Mouse (Mus musculus) thymus, adult 2 months (tissue): ENCODE results near the gene Mcm9. TPM values are rescaled to one million over a fixed set of nuclear protein-coding genes. Genes with fewer than 3 reads are reported as not detected.

Experiments
- DNase-seq: peaks from one replicate; pipeline ENCODE4 v3.0.0; 2021
- H3K27ac ChIP-seq: fragments of 200-500 bp; 2 replicates; pipeline ENCODE4 v1.5.1; 2012; ENCODE audit warnings: low read length, control low read depth; ENCODE audit not compliant: control insufficient read depth, insufficient read depth
- H3K27me3 ChIP-seq: fragments of 200-500 bp; 2 replicates; pipeline ENCODE4 v1.6.1; 2012; ENCODE audit warnings: mild to moderate bottlenecking, low read length, moderate library complexity, mixed read lengths; ENCODE audit not compliant: control insufficient read depth, insufficient read depth
- H3K36me3 ChIP-seq: fragments of 200-500 bp; 2 replicates; pipeline ENCODE4 v1.6.1; 2012; ENCODE audit warnings: mild to moderate bottlenecking, low read length, moderate library complexity; ENCODE audit not compliant: control insufficient read depth, insufficient read depth
- H3K4me1 ChIP-seq: fragments of 200-500 bp; replicated peaks from 2 replicates; pipeline ENCODE4 v1.6.1; 2012; ENCODE audit warnings: low read length; ENCODE audit not compliant: control insufficient read depth, insufficient read depth
- H3K4me3 ChIP-seq: fragments of 200-500 bp; 2 replicates; pipeline ENCODE4 v1.5.1; 2012; ENCODE audit warnings: mild to moderate bottlenecking, low read length, control low read depth, moderate library complexity; ENCODE audit not compliant: control insufficient read depth, insufficient read depth
- CTCF ChIP-seq: fragments of 200-500 bp; IDR thresholded peaks from 2 replicates; pipeline ENCODE4 v1.5.1; 2012; ENCODE audit warnings: mild to moderate bottlenecking, control low read depth, low read length, moderate library complexity, borderline replicate concordance; ENCODE audit not compliant: control insufficient read depth, poor library complexity, insufficient read depth; ENCODE audit errors: extremely low read depth
- POLR2A ChIP-seq: fragments of 200-500 bp; IDR thresholded peaks from 2 replicates; pipeline ENCODE4 v1.6.1; 2012; ENCODE audit warnings: mild to moderate bottlenecking, low read length, control low read depth, moderate library complexity; ENCODE audit not compliant: control insufficient read depth, poor library complexity, insufficient read depth; ENCODE audit errors: extremely low read depth
- WGBS: fragments of 180-500 bp; shearing (Covaris S2); methylation state at CpG from one replicate; pipeline ENCODE4 v1.1.7; 2018; 5-methylcytosine and 5-hydroxymethylcytosine counted together
- polyA plus RNA-seq: library from polyadenylated mRNA; depleted of rRNA; stranded (reverse); fragments of >200 nt; gene quantifications from 2 replicates; pipeline ENCODE4 v1.2.3, GENCODE M21; 2012

The Mcm9 gene
- polyA plus RNA-seq, 1 experiment = 8.4 TPM

DNA sequence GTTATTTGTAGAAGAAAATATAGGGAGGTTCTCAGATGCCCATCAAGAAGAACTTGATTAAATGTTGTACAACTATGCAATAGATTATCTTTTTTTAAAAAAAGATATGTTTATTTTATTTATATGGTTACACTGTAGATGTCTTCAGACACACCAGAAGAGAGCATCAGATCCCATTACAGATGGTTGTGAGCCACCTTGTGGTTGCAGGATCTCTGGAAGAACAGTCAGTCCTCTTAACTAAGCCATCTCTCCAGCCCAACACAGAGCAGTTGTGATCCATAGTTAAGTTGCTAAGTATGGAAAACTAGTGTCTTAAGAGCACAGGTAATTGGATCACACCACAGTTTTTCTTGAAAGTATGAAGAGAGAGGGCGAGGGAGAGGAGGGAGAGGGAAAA, 117.7 kb downstream of the Mcm9 start:
- DNase-seq = no peak
- TF ChIP-seq CTCF (no peak), POLR2A (no peak)
- H3K27me3 ChIP-seq = no peaks in the 10 kb centered on the region
- no peak overlapping the region for H3K27ac ChIP-seq
- 94% methylated on average over 1 of the region's 1 CpGs for WGBS
- no peaks in the 10 kb centered on the region for H3K4me1 ChIP-seq
- H3K36me3 ChIP-seq = no peaks in the 10 kb centered on the region
- H3K4me3 ChIP-seq = no peak overlapping the region

DNA sequence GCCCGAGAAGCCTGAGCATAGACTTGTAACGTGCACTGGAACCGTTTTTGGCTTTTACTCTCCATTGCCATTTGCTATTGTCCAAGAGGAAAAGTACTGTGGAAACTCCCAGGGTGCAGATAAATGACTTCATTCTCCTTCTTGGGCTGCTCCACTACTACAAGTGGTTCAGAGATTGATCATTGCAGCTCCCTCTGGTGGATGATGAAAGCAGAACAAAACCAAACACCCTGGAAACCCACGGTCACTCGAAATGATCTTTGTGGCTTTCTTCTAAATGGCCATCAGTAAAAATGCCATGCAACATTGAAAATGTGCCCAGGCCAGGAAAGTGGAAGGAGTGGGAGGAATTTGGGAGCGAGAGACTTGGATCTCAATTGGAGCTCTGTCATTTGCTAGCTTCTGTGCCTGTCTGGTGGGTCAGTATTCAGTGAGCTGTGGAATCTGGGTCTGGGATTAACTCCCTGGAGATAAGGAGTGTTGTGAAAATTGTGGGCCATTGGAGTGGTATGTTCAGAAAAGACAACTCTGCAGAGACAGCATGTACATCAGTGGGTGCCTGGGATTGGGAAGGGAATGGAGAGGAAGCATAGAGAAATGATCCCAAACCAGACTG, 121.0 kb downstream of the Mcm9 start:
- TF ChIP-seq POLR2A (no peak), CTCF (no peak)
- Histone ChIP-seq H3K4me1 (no peaks in the 10 kb centered on the region), H3K27me3 (no peaks in the 10 kb centered on the region), H3K27ac (no peak overlapping the region), H3K36me3 (no peaks in the 10 kb centered on the region), H3K4me3 (no peak overlapping the region)
- WGBS = 25% methylated on average over 6 of the region's 6 CpGs
- DNase-seq = peak; percentile 25

DNA sequence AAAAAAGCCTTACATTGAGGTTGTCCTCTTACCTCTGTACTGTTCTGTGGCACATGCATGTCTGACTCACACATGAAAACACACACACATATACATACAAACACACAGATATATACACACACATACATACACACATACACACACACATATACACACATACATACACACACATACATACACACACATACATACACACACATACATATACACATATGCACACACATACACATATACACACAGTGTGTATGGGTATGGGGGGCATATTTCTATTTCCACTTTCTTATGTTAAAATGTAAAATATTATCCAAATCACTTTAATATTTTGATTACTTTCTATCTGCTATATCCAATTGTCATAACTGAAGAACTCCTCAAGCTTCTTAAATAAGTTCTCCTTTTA, 121.6 kb downstream of the Mcm9 start:
- TF ChIP-seq POLR2A (no peak), CTCF (no peak)
- H3K4me1 ChIP-seq = no peaks in the 10 kb centered on the region
- DNase-seq = no peak
- H3K27me3 ChIP-seq = no peaks in the 10 kb centered on the region
- no peak overlapping the region for H3K27ac ChIP-seq
- no peaks in the 10 kb centered on the region for H3K36me3 ChIP-seq
- H3K4me3 ChIP-seq = no peak overlapping the region

DNA sequence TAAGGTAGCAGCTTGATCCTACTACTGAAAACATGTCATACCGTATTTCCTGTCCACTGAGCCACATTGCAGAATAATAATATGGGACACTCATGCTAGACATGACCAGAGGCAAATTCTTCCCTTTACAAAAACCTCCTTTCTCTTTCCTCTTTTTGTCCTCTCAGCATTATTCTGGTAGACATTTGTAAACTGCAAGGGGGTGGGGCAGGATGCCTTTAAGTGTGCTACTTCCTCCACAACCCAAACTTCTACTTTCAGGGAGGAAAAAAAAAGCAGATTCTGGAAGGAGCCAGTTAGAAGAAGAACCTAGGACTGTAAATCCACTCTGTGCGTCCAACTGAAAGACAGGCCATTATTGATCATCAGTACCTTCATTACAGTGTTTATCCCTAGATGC, 124.7 kb downstream of the Mcm9 start:
- DNase-seq = no peak
- no peak overlapping the region for H3K27ac ChIP-seq

DNA sequence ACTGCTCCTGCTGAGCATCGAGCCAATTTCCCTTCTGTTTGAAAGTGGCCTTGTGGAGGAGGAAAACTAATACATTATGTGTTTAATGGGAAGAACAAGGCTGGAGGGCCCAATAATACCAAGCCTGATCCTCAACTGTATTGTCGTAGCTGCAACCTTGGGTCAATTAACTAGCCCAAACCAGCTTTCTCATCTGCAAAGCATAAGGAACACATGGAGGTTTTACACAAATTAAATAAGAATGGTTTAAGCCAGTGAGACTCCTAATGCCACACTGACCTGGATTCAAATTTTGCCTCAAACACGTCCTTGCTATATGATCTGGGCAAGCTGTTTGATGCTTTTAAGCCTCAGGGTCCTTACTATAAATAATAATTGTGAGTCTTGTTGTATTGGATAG, 125.2 kb downstream of the Mcm9 start:
- Histone ChIP-seq H3K27me3 (no peaks in the 10 kb centered on the region), H3K4me3 (no peak overlapping the region), H3K27ac (no peak overlapping the region), H3K4me1 (no peaks in the 10 kb centered on the region), H3K36me3 (no peaks in the 10 kb centered on the region)
- 84% methylated on average over 3 of the region's 3 CpGs for WGBS
- TF ChIP-seq POLR2A = no peak
- no peak for DNase-seq

More for the DNA sequence above, 124.7 kb downstream of the Mcm9 start:
- H3K4me1 ChIP-seq = no peaks in the 10 kb centered on the region
- WGBS = 59% methylated on average over 2 of the region's 2 CpGs
- TF ChIP-seq POLR2A = no peak
- TF ChIP-seq CTCF = no peak
- H3K4me3 ChIP-seq = no peak overlapping the region
- no peaks in the 10 kb centered on the region for H3K36me3 ChIP-seq
- H3K27me3 ChIP-seq = no peaks in the 10 kb centered on the region

DNA sequence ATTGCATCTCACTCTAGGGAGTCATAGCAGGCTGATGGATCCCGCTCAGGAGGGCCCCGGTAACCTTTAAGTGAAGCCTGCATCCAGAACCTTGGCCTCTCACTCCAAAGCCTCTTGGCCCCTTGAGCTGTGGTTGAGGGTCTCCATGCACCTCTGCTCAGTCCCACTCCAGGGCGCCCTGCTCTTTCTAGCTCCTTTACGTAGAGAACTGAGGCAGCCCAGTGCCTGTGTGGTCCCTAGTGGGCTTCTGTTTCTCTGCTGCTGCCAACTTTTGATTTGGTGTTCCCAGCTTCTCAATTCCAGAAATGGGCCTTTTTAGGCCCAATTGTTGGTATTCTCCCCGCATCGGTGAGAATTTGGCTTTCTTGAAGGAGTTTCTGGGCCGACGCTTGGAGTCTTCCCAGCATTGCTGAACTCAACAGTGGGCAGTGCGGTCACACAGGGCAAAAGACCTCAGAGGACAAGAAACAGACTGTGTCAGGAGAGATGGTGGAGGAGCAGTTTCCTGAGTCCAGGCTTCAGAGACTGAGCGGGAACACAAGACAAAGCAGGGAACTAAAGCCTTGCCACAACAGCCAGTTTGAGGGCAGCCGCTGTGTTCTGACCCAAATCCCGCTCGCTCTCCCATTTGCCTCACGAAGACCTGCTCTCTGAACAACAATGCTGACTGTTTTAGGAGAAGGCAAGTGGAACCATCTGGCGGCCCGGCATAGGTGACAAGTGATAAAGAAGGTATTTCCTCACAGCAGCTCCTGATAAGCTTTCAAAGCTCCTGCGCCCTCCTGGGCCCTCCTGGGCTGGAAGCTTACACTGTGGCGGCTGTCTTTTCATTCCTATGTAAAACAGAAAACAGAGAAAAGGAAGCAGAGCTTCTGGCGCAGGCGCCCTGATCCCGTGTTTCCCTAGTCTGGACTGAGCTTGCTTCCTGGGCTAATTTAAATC, 127.1 kb downstream of the Mcm9 start:
- Histone ChIP-seq H3K27ac (no peak overlapping the region), H3K4me1 (no peaks in the 10 kb centered on the region), H3K27me3 (no peaks in the 10 kb centered on the region), H3K4me3 (no peak overlapping the region), H3K36me3 (no peaks in the 10 kb centered on the region)
- DNase-seq = no peak
- 88% methylated on average over 21 of the region's 21 CpGs for WGBS
- TF ChIP-seq CTCF (no peak), POLR2A (no peak)

DNA sequence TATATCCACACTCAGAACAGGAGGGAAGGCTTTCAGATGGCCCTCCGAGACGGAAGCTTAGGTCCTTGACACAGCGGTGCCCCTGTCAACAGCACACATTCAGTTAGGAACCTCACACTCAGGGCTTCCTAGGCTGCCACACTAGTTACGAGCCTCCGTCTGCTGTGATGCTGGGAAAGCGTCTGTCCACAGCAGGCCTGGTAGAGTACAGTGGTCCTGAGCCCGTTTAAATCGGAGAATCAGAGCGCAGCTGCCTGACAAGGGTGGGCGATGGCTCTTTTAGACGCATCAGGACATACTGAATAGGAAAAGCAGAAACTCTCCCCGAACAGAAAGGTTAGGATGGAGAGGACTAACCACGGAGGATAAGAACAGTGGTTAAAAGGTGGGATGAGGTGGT, 127.8 kb downstream of the Mcm9 start:
- H3K27me3 ChIP-seq = no peaks in the 10 kb centered on the region
- WGBS = 97% methylated on average over 13 of the region's 13 CpGs
- H3K36me3 ChIP-seq = no peaks in the 10 kb centered on the region
- H3K4me3 ChIP-seq = no peak overlapping the region
- H3K4me1 ChIP-seq = no peaks in the 10 kb centered on the region
- DNase-seq = no peak
- no peak overlapping the region for H3K27ac ChIP-seq
- TF ChIP-seq CTCF (no peak), POLR2A (no peak)
